ENCODE assay signal across 25 mouse cellular contexts in the genomic region with DNA sequence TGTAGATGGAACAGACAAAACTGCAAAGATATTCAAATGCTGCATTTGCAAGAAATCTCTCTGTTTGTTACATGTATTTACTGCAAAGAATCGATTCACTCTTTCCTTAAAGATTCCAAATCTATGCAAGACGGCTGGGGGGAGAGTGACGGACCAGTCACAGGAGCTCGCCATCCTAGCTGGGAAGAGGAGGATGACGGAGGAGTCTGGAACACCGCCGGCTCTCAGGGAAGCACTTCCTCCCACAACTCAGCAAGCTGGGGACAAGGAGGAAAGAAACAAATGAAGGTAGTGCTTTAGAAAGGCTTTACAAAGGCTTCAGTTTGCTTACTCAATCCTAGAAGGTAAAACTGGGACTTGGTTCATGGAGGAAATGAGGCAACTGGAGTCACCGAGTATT.
A peak's percentile ranks its signal among the peaks of the same experiment; 100 is the strongest.
DNase-seq lines count a peak whose midpoint lies in the region; TF ChIP-seq lines count a peak whose summit lies in the region.
"Had no signal": no experiment of that assay in that cellular context is flagged by ENCODE, and none has a peak within 500 bp of the region (broad histone marks: within the 10 kb centered on the region; RNA-seq: fewer than 3 reads in every experiment).

No protein-coding gene starts in this region.

- TF ChIP-seq CTCF in embryonic fibroblast, embryonic 13.5 days (IDR thresholded peaks at IDR 0.05; ENCODE audit: borderline replicate concordance, insufficient read depth, low read length) = no peak

- H3K4me3 ChIP-seq in embryonic fibroblast, embryonic 13.5 days (ENCODE audit: insufficient read depth, low read length) = no peak overlapping the region
- H3K4me3 ChIP-seq: embryonic facial prominence, embryonic 10.5 days; embryonic facial prominence, embryonic 13.5 days; forebrain, embryonic 10.5 days; forebrain, embryonic 13.5 days; gastrocnemius, adult 2 months; heart, embryonic 10.5 days; heart, embryonic 13.5 days; intestine, embryonic 15.5 days had no signal

- no peak for TF ChIP-seq POLR2A in embryonic fibroblast, embryonic 13.5 days (IDR thresholded peaks at IDR 0.05; ENCODE audit: low read depth, low read length)

- peak; percentile 31 to 35 for DNase-seq in frontal cortex, postnatal 36 days (ENCODE audit: low spot score in 2 of 2)
- no peak for DNase-seq in frontal cortex, postnatal 25 days (ENCODE audit: low spot score in 2 of 2)
- peak; percentile 47 to 63 for DNase-seq in left cerebral cortex, adult 18-20 months (ENCODE audit: low spot score in 2 of 2)
- DNase-seq in left cerebral cortex, adult 9 months (ENCODE audit: low spot score in 2 of 2) = no peak
- peak; percentile 24 to 37 for DNase-seq in right cerebral cortex, adult 2 months (ENCODE audit: low spot score in 2 of 2)
- DNase-seq in right cerebral cortex, postnatal 14 days = no peak
- DNase-seq: adrenal gland, postnatal 10 days; adrenal gland, postnatal 36 days; B cell, adult 2 months; cerebellum, adult 11 months; cerebellum, adult 2 months; cerebellum, adult 9-11 months; gastrocnemius, adult 2 months; gastrocnemius, postnatal 14 days; heart, adult 18-20 months; heart, postnatal 14 days; heart, postnatal 4 days had no signal

- peaks cover 4% of the 10 kb centered on the region; the same call in 1 of the 2 replicates for H3K4me1 ChIP-seq in embryonic fibroblast, embryonic 13.5 days (ENCODE audit: control insufficient read depth, insufficient read depth, low read length)
- H3K4me1 ChIP-seq: embryonic facial prominence, embryonic 10.5 days; forebrain, embryonic 10.5 days; forebrain, embryonic 13.5 days; heart, embryonic 10.5 days; heart, embryonic 13.5 days; intestine, embryonic 15.5 days had no signal

- H3K27ac ChIP-seq in embryonic fibroblast, embryonic 13.5 days (ENCODE audit: insufficient read depth, low read length) = peak overlapping the region; percentile 49; the same call in 1 of the 2 replicates
- H3K27ac ChIP-seq: embryonic facial prominence, embryonic 10.5 days; forebrain, embryonic 10.5 days; forebrain, embryonic 13.5 days; gastrocnemius, adult 2 months; heart, embryonic 10.5 days; heart, embryonic 13.5 days; intestine, embryonic 15.5 days had no signal

Comparison
In these comparisons a context has a peak if more than half of its experiments do, and no peak if none do; other contexts are left out.
1. DNase-seq: peak in frontal cortex, postnatal 36 days (2 of 2), left cerebral cortex, adult 18-20 months (2 of 2) and right cerebral cortex, adult 2 months (2 of 2); none in frontal cortex, postnatal 25 days (0 of 2), left cerebral cortex, adult 9 months (0 of 2) and right cerebral cortex, postnatal 14 days (single experiment).